9 mouse cellular contexts compared by ENCODE assay signal in the genomic region with DNA sequence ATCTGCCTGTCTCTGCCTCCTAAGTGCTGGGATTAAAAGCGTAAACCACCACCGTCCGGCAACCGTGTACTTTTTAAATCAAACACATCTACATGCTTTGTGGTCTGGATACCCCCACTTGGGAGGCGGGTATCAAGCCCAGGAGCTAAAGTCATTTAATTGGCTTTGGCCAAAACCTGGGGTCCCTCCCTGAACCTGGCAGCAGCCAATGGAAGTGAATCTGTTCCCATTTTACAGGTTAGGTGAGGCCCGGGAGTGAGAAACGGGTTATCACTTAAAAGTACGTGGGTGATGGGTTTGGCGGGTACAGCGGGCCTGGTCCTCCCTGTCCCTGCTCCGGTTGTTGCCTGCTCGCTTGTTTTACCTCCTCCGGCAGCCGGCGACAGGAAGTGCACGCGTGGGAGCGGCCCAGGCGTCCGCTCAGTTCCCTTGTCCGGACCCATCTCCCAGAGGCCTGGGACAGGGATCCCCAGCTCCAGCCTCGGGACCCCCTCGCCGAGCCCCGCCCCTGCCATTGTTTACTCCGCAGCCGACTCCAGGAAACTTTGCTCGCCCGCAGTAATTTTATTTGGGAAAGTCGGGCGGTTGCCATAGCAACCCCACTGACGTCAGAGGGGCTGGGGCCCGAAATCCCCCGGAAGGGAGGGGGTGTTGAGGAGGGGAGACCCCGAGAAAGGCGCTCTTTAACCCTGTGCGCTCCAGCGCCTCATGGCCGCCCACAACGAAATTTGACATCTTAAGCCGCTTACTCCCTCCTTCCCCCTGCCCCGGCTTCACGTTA. TPM values are rescaled to one million over a fixed set of nuclear protein-coding genes. Genes with fewer than 3 reads are reported as not detected.
DNase-seq lines count a peak whose midpoint lies in the region; ATAC-seq and TF ChIP-seq lines count a peak whose summit lies in the region.
"Had no signal": no experiment of that assay in that cellular context is flagged by ENCODE, and none has a peak within 500 bp of the region (broad histone marks: within the 10 kb centered on the region; RNA-seq: fewer than 3 reads in every experiment).

No protein-coding gene starts in this region.

- peak overlapping the region; percentile 66 for H3K4me3 ChIP-seq in embryonic facial prominence, embryonic 10.5 days
- peak overlapping the region; percentile 54 for H3K4me3 ChIP-seq in heart, adult 2 months
- H3K4me3 ChIP-seq in midbrain, embryonic 16.5 days (ENCODE audit: low read depth, low read length): peak overlapping the region; percentile 47

- no peaks in the 10 kb centered on the region for H3K9me3 ChIP-seq in embryonic facial prominence, embryonic 10.5 days
- no peaks in the 10 kb centered on the region for H3K9me3 ChIP-seq in midbrain, embryonic 16.5 days (replicated peaks; ENCODE audit: control insufficient read depth, low read length, poor library complexity, severe bottlenecking)

- no peak for TF ChIP-seq CTCF in heart, adult 2 months (IDR thresholded peaks at IDR 0.05)

- WGBS in embryonic facial prominence, embryonic 10.5 days: 2% methylated on average over 43 of the region's 43 CpGs
- WGBS in heart, adult 2 months: 8% methylated on average over 43 of the region's 43 CpGs
- WGBS in midbrain, embryonic 16.5 days: 2% methylated on average over 43 of the region's 43 CpGs

- H3K79me2 ChIP-seq in heart, adult 2 months (replicated peaks; ENCODE audit: control insufficient read depth, insufficient read depth, low read length): peaks cover 3% of the 10 kb centered on the region

- peak overlapping the region; percentile 65 for H3K9ac ChIP-seq in heart, adult 2 months (ENCODE audit: low read depth, low read length)
- peak overlapping the region; percentile 50 for H3K9ac ChIP-seq in midbrain, embryonic 16.5 days (ENCODE audit: low read depth, low read length)

- H3K27me3 ChIP-seq in embryonic facial prominence, embryonic 10.5 days (replicated peaks; ENCODE audit: low read depth, poor library complexity, severe bottlenecking): peaks cover 20% of the 10 kb centered on the region
- no peaks in the 10 kb centered on the region for H3K27me3 ChIP-seq in heart, adult 2 months (ENCODE audit: control insufficient read depth, insufficient read depth, low read length)
- peaks cover 14% of the 10 kb centered on the region for H3K27me3 ChIP-seq in midbrain, embryonic 16.5 days (ENCODE audit: control insufficient read depth, insufficient read depth, low read depth, low read length)
- H3K27me3 ChIP-seq: Patski had no signal

- 0 out of 2 replicates have a peak, but pooled peaks cover 4% of the 10 kb centered on the region for H3K36me3 ChIP-seq in embryonic facial prominence, embryonic 10.5 days (replicated peaks)
- no peaks in the 10 kb centered on the region for H3K36me3 ChIP-seq in heart, adult 2 months (ENCODE audit: control insufficient read depth, insufficient read depth, low read length)
- H3K36me3 ChIP-seq in midbrain, embryonic 16.5 days (ENCODE audit: control insufficient read depth, insufficient read depth, low read length): no peaks in the 10 kb centered on the region

- peak; percentile 38 to 53 for DNase-seq in cerebellum, postnatal 25 days
- DNase-seq in cerebellum, adult 9-10 months: no peak
- peak; percentile 98 for DNase-seq in embryonic facial prominence, embryonic 10.5 days (ENCODE audit: low spot score)
- peak; percentile 94 to 95 for DNase-seq in heart, adult 2 months
- peak; percentile 84 for DNase-seq in kidney, adult 11 months
- peak; percentile 80 for DNase-seq in liver
- peak; percentile 71 to 73 for DNase-seq in spleen, postnatal 36 days (ENCODE audit: low spot score in 2 of 2)

- peak overlapping the region; percentile 72 for H3K4me2 ChIP-seq in midbrain, embryonic 16.5 days (ENCODE audit: low read length)

- intact Hi-C loops in heart, adult 2 months (cut with DNase I): no loop called here

- H3K27ac ChIP-seq in embryonic facial prominence, embryonic 10.5 days (replicated peaks): peak overlapping the region; percentile 95
- peak overlapping the region; percentile 92 for H3K27ac ChIP-seq in heart, adult 2 months
- peak overlapping the region; percentile 78 for H3K27ac ChIP-seq in midbrain, embryonic 16.5 days (ENCODE audit: low read length)

- peak; percentile 26 for ATAC-seq in midbrain, embryonic 16.5 days
- ATAC-seq: Patski had no signal

- peak; percentile 82; the same call in 1 of the 2 replicates for TF ChIP-seq EP300 in heart, adult 2 months (IDR thresholded peaks at IDR 0.05; ENCODE audit: insufficient read depth, low read depth, low read length)

- peaks cover 67% of the 10 kb centered on the region for H3K4me1 ChIP-seq in embryonic facial prominence, embryonic 10.5 days
- H3K4me1 ChIP-seq in heart, adult 2 months (ENCODE audit: control insufficient read depth, insufficient read depth, low read length): peaks cover 10% of the 10 kb centered on the region
- H3K4me1 ChIP-seq in midbrain, embryonic 16.5 days (ENCODE audit: control insufficient read depth, insufficient read depth, low read length): peaks cover 19% of the 10 kb centered on the region

- TF ChIP-seq POLR2A in heart, adult 2 months (IDR thresholded peaks at IDR 0.05; ENCODE audit: insufficient read depth, low read depth, low read length): peak; percentile 78

RNA-seq across cellular contexts. Expression of a gene that starts 12.3 kb away (rescaled TPM):
- 2.4 and 3.5 TPM in 2 replicates for polyA plus RNA-seq in embryonic facial prominence, embryonic 10.5 days (2016; fragmentation: Nextera tagmentation; extraction: Ambion mirVana)
- total RNA-seq in heart, adult 2 months (2021): 1 to 10 TPM in 1 of 2 experiments, not detected in 1; 1.9 TPM
- polyA plus RNA-seq in heart, adult 2 months (2012; rRNA removed): 0.61 TPM in 1 of 2 replicates, not detected in the other
- 6.6 and 7.1 TPM in 2 replicates for polyA plus RNA-seq in midbrain, embryonic 16.5 days (2015; fragmentation: Nextera tagmentation; extraction: Ambion mirVana)

RNA-seq across cellular contexts. Expression of a gene that starts 39.5 kb away (rescaled TPM):
- 37.2 and 41.7 TPM in 2 replicates for polyA plus RNA-seq in embryonic facial prominence, embryonic 10.5 days (2016; fragmentation: Nextera tagmentation; extraction: Ambion mirVana)
- total RNA-seq in heart, adult 2 months (2021): 1 to 10 TPM; 6.8 to 8.2 TPM
- 7.6 and 10.4 TPM in 2 replicates for polyA plus RNA-seq in heart, adult 2 months (2012; rRNA removed)
- 22.4 and 26.4 TPM in 2 replicates for polyA plus RNA-seq in midbrain, embryonic 16.5 days (2015; fragmentation: Nextera tagmentation; extraction: Ambion mirVana)

RNA-seq across cellular contexts. Expression of a gene that starts 49.5 kb away (rescaled TPM):
- 1.5 and 1.8 TPM in 2 replicates for polyA plus RNA-seq in embryonic facial prominence, embryonic 10.5 days (2016; fragmentation: Nextera tagmentation; extraction: Ambion mirVana)
- under 1 TPM; 0.26 to 0.30 TPM for total RNA-seq in heart, adult 2 months (2021)
- 0.29 and 0.55 TPM in 2 replicates for polyA plus RNA-seq in heart, adult 2 months (2012; rRNA removed)
- 2.1 and 2.5 TPM in 2 replicates for polyA plus RNA-seq in midbrain, embryonic 16.5 days (2015; fragmentation: Nextera tagmentation; extraction: Ambion mirVana)

RNA-seq across cellular contexts. Expression of a gene that starts 49.6 kb away (rescaled TPM):
- polyA plus RNA-seq in embryonic facial prominence, embryonic 10.5 days (2016; fragmentation: Nextera tagmentation; extraction: Ambion mirVana): 20.4 and 21.0 TPM in 2 replicates
- 10 to 100 TPM; 10.6 to 11.9 TPM for total RNA-seq in heart, adult 2 months (2021)
- 10.2 and 11.2 TPM in 2 replicates for polyA plus RNA-seq in heart, adult 2 months (2012; rRNA removed)
- polyA plus RNA-seq in midbrain, embryonic 16.5 days (2015; fragmentation: Nextera tagmentation; extraction: Ambion mirVana): 55.7 and 64.8 TPM in 2 replicates

RNA-seq across cellular contexts. Expression of a gene that starts 52.2 kb away (rescaled TPM):
- 409 and 427 TPM in 2 replicates for polyA plus RNA-seq in embryonic facial prominence, embryonic 10.5 days (2016; fragmentation: Nextera tagmentation; extraction: Ambion mirVana)
- 100 to 1,000 TPM; 206 to 249 TPM for total RNA-seq in heart, adult 2 months (2021)
- polyA plus RNA-seq in heart, adult 2 months (2012; rRNA removed): 144 and 158 TPM in 2 replicates
- polyA plus RNA-seq in midbrain, embryonic 16.5 days (2015; fragmentation: Nextera tagmentation; extraction: Ambion mirVana): 229 and 244 TPM in 2 replicates
